Mouse (Mus musculus): Measurements from ENCODE around the gene Bckdk.

The Bckdk gene

GRCm38 (mm10) chr7:127903971-127904796, at the start of gene Bckdk:
Gene Bckdk (plus strand): TSS chr7:127904082.
- DNase-seq (ENCODE audit: low read depth, low spot score) = peak; percentile 88

GRCm38 (mm10) chr7:127858258-127858657, 45.6 kb upstream of the Bckdk start:
- DNase-seq (ENCODE audit: low read depth, low spot score) = no peak

GRCm38 (mm10) chr7:127866434-127866833, 37.4 kb upstream of the Bckdk start:
- DNase-seq (ENCODE audit: low read depth, low spot score) = no peak

- DNase-seq (ENCODE audit: low read depth, low spot score) = no peak
Measured at GRCm38 (mm10) chr7:127867641-127868040, 36.2 kb upstream of the Bckdk start.

GRCm38 (mm10) chr7:127869149-127869810, 34.6 kb upstream of the Bckdk start:
- DNase-seq (ENCODE audit: low read depth, low spot score) = peak; percentile 60

- peak; percentile 30 for DNase-seq (ENCODE audit: low read depth, low spot score)
Measured at GRCm38 (mm10) chr7:127870136-127870821, 33.6 kb upstream of the Bckdk start.

- no peak for DNase-seq (ENCODE audit: low read depth, low spot score)
Measured at GRCm38 (mm10) chr7:127874812-127875626, 28.9 kb upstream of the Bckdk start.

GRCm38 (mm10) chr7:127875627-127876001, 28.3 kb upstream of the Bckdk start:
- peak; percentile 79 for DNase-seq (ENCODE audit: low read depth, low spot score)

- DNase-seq (ENCODE audit: low read depth, low spot score) = peak; percentile 75
Measured at GRCm38 (mm10) chr7:127876041-127876466, 27.8 kb upstream of the Bckdk start, which contains the start of gene Zfp646. Gene Zfp646 (plus strand): TSS chr7:127876221.

GRCm38 (mm10) chr7:127876467-127877348, 27.2 kb upstream of the Bckdk start, which contains the start of gene Zfp668:
Gene Zfp668 (minus strand): TSS chr7:127876828.
- peak; percentile 92 for DNase-seq (ENCODE audit: low read depth, low spot score)

GRCm38 (mm10) chr7:127879301-127879700, 24.6 kb upstream of the Bckdk start:
- no peak for DNase-seq (ENCODE audit: low read depth, low spot score)

- no peak for DNase-seq (ENCODE audit: low read depth, low spot score)
Measured at GRCm38 (mm10) chr7:127880431-127880830, 23.5 kb upstream of the Bckdk start.

GRCm38 (mm10) chr7:127885951-127886350, 17.9 kb upstream of the Bckdk start:
- peak; percentile 65 for DNase-seq (ENCODE audit: low read depth, low spot score)

GRCm38 (mm10) chr7:127886551-127886950, 17.3 kb upstream of the Bckdk start:
- DNase-seq (ENCODE audit: low read depth, low spot score) = no peak

- DNase-seq (ENCODE audit: low read depth, low spot score) = no peak
Measured at GRCm38 (mm10) chr7:127887191-127887590, 16.7 kb upstream of the Bckdk start.

- DNase-seq (ENCODE audit: low read depth, low spot score) = no peak
Measured at GRCm38 (mm10) chr7:127887781-127888180, 16.1 kb upstream of the Bckdk start.

GRCm38 (mm10) chr7:127888821-127889220, 15.1 kb upstream of the Bckdk start:
- DNase-seq (ENCODE audit: low read depth, low spot score) = no peak

- DNase-seq (ENCODE audit: low read depth, low spot score) = no peak
Measured at GRCm38 (mm10) chr7:127890798-127891197, 13.1 kb upstream of the Bckdk start, which contains the start of gene Prss53. Gene Prss53 (minus strand): TSS chr7:127890970.

- no peak for DNase-seq (ENCODE audit: low read depth, low spot score)
Measured at GRCm38 (mm10) chr7:127894480-127894879, 9.4 kb upstream of the Bckdk start.

- peak; percentile 95 for DNase-seq (ENCODE audit: low read depth, low spot score)
Measured at GRCm38 (mm10) chr7:127895442-127895841, 8.4 kb upstream of the Bckdk start, which contains the start of the genes Gm21974 and Vkorc1. Gene Gm21974 (minus strand): TSS chr7:127895454. Gene Vkorc1 (minus strand): TSS chr7:127895617.
